Mouse (Mus musculus): ENCODE data around the gene Adk.

- TF ChIP-seq TAL1 (IDR thresholded peaks at IDR 0.05; ENCODE audit: low read length) (no peak), GATA1 (IDR thresholded peaks at IDR 0.05; ENCODE audit: low read length) (no peak)
Measured at GRCm38 (mm10) chr14:21118095-21118494, 65.7 kb downstream of the Adk start.

All from erythroblast, embryonic 14.5 days (primary cell).